Mouse (Mus musculus): ENCODE results near the gene Dpy30.

Dpy30 gene

DNA sequence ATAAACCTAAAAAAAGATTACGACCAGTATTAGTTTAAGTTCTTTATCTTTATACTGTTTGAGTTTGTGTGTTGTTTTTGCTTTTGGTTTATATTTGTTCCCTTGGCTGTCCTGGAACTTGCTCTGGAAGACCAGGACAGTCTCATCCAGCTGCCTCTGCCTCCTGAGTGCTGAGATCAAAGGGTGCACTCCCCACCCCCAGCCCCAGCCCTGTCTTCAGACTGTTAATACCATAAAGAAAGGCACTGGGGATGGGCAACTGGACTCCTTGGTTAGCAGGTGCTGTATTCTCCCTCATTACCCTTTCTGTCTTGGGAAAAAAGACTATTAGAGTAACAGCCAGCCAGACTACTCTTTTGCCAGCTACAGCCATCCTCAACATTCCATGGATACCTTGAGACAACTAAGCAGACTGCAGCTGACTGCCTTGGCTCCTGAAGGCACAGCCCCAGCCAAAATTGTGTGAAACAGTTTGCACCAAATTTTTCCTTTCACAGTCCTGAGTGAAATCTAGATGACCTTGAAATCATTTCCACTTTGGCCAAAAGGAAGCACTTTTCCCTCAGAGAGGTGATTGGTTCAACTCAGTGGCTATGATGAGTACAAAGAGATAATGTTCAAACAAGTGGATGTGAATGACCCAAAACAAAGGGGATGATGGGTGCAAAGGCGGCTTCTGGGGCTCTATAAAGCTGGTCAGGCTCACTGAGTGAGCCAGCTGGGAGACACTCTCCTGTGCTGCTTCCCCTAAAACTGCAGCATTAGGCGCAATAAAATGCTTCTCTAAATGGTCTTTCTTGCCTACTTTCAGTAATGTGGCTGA is 59.2 kb downstream of the Dpy30 start:
- DNase-seq (ENCODE audit: low spot score): no peak

DNA sequence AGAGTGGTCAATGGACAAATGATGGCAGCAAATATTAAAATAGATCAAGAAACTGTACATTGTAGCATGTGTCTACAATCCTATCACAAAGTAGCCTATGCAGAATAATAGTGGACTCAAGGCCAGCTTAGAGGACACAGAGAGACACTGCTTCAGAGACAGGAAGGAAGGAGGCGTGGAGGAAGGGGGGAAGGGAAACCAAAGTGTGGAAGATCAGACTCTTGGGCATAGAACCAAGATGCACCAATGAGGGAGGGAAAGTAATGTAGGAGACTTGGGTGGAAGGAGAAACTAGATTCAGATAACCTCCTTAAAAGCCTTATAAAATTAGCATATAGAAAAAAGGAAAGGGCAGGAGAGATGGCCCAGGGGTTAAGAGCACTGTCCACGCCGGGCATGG is 61.3 kb downstream of the Dpy30 start:
- DNase-seq (ENCODE audit: low spot score): no peak
